Mouse (Mus musculus): ENCODE results near the gene Trpv1.

- TF ChIP-seq CTCF (IDR thresholded peaks at IDR 0.05; ENCODE audit: borderline replicate concordance, insufficient read depth, low read length): no peak
- no peak for TF ChIP-seq POLR2A (IDR thresholded peaks at IDR 0.05; ENCODE audit: low read depth, low read length)
Observed at GRCm38 (mm10) chr11:73267267-73267666, 33.2 kb downstream of the Trpv1 start, which contains the start of gene Trpv3.

All from embryonic fibroblast, embryonic 13.5 days (primary cell).